Mouse (Mus musculus): ENCODE data around the gene Tarbp2. TPM values are rescaled to one million over a fixed set of nuclear protein-coding genes. Genes with fewer than 3 reads are reported as not detected.
A peak's percentile ranks its signal among the peaks of the same experiment; 100 is the strongest.

Gene Tarbp2
- total RNA-seq, 2 experiments from 2014 or later = 58.6 to 58.9 TPM

- DNase-seq = no peak
Observed at GRCm38 (mm10) chr15:102505770-102506463, 12.1 kb upstream of the Tarbp2 start.

- no peak for DNase-seq
Observed at GRCm38 (mm10) chr15:102506464-102506830, 11.5 kb upstream of the Tarbp2 start.

- no peak for DNase-seq
Observed at GRCm38 (mm10) chr15:102506864-102507263, 11.1 kb upstream of the Tarbp2 start.

GRCm38 (mm10) chr15:102507561-102507960, 10.4 kb upstream of the Tarbp2 start:
- DNase-seq = no peak

GRCm38 (mm10) chr15:102508336-102508735, 9.7 kb upstream of the Tarbp2 start:
- DNase-seq = no peak

- no peak for DNase-seq
Observed at GRCm38 (mm10) chr15:102510110-102510509, 7.9 kb upstream of the Tarbp2 start.

- peak; percentile 92 for DNase-seq
Observed at GRCm38 (mm10) chr15:102510590-102511284, 7.3 kb upstream of the Tarbp2 start.

- no peak for DNase-seq
Observed at GRCm38 (mm10) chr15:102511285-102511833, 6.6 kb upstream of the Tarbp2 start.

GRCm38 (mm10) chr15:102512010-102512409, 6.0 kb upstream of the Tarbp2 start:
- DNase-seq = no peak

GRCm38 (mm10) chr15:102512471-102512870, 5.5 kb upstream of the Tarbp2 start:
- no peak for DNase-seq

- DNase-seq = no peak
Observed at GRCm38 (mm10) chr15:102513004-102513403, 5.0 kb upstream of the Tarbp2 start.

GRCm38 (mm10) chr15:102515261-102515660, 2.7 kb upstream of the Tarbp2 start:
- DNase-seq = no peak

GRCm38 (mm10) chr15:102515791-102516190, 2.2 kb upstream of the Tarbp2 start:
- DNase-seq = no peak

GRCm38 (mm10) chr15:102516293-102516692, 1.7 kb upstream of the Tarbp2 start:
- no peak for DNase-seq

- DNase-seq = peak; percentile 76
Observed at GRCm38 (mm10) chr15:102516728-102517404, 1.1 kb upstream of the Tarbp2 start, which contains the start of gene Map3k12. Gene Map3k12, minus strand, starts transcription at chr15:102517064.

- no peak for DNase-seq
Observed at GRCm38 (mm10) chr15:102517631-102517975, 389 bp upstream of the Tarbp2 start.

- no peak for DNase-seq
Observed at GRCm38 (mm10) chr15:102518859-102519201, 838 bp downstream of the Tarbp2 start.

GRCm38 (mm10) chr15:102519211-102520141, 1.5 kb downstream of the Tarbp2 start:
- no peak for DNase-seq

- DNase-seq = no peak
Observed at GRCm38 (mm10) chr15:102520416-102520815, 2.4 kb downstream of the Tarbp2 start.

GRCm38 (mm10) chr15:102521480-102521879, 3.5 kb downstream of the Tarbp2 start:
- DNase-seq = no peak

GRCm38 (mm10) chr15:102524892-102525485, 7.0 kb downstream of the Tarbp2 start, which contains the start of gene Npff:
Gene Npff, minus strand, starts transcription at chr15:102524942.
- peak; percentile 84 for DNase-seq
